Mouse (Mus musculus) urinary bladder, adult 18-20 months (tissue): ENCODE measurements around the gene Lcn9.

ENCODE experiments used
- DNase-seq, 2 experiments: peaks; one replicate each; pipeline ENCODE4 v3.0.0; 2022; ENCODE audit warnings: low spot score in 2 of 2, mixed read lengths in 2 of 2

Lcn9 gene

DNA sequence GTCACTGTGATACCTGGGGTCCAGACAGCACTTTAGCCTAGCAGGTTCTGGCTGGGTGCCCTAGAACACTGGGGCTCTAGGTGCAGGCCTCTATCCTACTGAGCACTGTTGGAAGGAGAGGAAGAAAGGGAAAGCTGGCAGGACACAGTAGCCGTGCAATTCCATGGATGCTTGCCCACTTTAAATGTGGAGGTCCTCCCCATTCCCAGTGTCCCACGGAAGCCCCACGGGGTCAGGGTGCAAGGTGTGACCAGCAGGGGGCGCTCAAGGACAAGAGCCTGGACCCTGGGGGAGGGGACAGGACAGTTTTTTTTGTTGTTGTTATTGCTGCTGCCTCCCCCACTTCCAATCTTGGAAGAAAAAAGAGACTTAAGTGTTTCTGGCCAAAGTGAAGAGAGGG lies 27.4 kb downstream of the Lcn9 start:
- peak; percentile 9 to 28 for DNase-seq

DNA sequence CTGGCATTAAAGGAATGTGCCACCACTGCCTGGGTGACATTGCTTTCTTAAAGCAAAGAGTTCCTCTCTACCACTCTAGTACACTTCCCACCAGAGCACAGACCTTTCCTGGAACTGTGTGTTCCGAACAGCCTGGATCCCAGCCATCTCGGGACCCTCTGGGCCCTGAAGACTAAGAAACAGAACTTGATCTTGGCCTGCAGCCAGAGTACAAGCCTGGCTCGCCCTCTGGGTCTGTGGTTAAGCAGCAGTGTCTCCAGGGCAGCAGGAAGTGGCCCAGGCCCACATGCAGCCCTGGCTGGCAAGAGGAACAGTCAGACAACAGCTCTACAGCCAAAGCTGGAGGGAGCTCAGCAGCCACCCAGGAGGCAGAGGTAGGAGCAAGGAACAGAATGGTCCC lies 29.7 kb downstream of the Lcn9 start:
- no peak for DNase-seq

DNA sequence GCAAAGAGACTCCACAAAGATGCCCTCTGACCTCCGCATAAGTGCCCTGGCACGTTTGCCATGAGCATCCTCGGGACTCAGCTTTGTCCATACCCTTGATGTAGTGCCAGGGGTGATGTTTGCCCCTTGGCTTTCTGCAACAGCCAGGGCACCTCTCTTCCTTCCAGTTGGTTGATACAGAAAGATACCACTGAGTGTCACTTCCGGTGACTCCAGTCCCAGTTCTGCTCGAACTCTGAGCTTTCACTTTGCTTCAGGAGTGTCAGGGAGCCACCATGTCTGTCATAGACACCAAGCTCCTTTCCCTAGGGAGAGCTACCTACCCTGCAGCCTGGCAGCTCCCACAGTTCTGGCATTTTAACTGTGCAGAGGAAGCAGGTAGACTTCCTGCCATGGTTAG lies 31.0 kb downstream of the Lcn9 start:
- no peak for DNase-seq

DNA sequence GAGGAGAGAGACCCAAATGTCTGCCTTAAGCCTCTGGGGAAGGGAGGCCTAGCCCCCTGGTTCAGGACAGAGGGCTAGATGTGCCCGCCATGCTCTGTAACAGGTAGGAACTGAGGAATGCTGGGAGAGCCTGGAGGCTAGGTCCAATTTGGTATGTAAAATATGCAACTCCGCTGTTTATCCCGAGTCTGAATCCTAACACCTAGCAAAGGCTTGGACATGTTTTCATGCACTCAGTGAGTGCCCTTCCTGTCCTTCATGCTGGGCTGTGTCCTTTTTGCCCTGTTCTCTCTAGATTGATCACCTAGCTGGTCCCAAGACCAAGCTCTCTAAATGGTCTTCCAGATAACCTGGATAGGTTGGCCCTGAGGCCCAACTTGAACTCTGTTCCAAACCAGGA lies 36.9 kb downstream of the Lcn9 start:
- DNase-seq, result no peak

- no peak for DNase-seq
These were observed 39.1 kb downstream of the Lcn9 start for GRCm38 (mm10) chr2:25862038-25862437.

- DNase-seq, result no peak
These were observed 39.8 kb downstream of the Lcn9 start for GRCm38 (mm10) chr2:25862696-25863270.

DNA sequence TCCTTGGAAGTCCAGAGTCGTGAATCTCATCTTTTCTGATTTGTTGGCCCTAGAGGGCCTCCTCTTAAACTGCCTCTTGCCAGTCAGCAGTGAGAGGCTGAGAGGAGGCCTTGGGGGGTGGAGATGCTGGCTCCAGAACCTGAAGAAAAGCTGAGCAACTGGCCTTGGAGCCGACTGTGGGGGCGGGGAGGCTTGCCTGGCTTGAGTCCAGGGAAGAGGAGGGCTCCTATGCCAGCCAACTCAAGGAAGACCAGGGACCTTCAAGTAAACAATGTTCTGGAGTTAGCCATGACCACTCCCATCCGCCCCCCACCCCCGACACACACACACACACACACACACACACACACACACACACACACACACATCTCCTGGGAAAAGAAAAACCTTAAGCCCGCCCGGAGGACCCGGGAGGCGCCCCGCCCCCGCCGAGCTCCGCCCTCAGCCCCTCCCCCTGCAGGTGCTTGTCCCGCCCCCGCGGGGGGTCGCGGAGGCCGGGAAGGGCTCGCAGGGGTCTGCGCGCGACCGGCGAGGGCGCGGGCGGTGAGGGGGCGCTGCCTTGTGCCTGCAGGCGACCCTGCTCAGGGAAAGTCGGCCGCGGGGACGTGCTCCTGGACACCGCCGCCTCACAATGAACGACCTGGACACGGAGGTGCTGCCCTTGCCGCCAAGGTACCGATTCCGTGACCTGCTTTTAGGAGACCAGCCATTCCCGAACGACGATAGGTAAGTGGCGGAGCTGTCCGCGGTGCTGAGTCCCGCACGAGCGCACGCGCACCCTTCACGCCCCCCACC lies 40.6 kb downstream of the Lcn9 start, which contains the start of gene Kcnt1:
TSS of gene Kcnt1 (plus strand) at position 398 of the 795 bp plus-strand sequence.
- DNase-seq, result peak in 1 of 2 experiments; percentile 10

DNA sequence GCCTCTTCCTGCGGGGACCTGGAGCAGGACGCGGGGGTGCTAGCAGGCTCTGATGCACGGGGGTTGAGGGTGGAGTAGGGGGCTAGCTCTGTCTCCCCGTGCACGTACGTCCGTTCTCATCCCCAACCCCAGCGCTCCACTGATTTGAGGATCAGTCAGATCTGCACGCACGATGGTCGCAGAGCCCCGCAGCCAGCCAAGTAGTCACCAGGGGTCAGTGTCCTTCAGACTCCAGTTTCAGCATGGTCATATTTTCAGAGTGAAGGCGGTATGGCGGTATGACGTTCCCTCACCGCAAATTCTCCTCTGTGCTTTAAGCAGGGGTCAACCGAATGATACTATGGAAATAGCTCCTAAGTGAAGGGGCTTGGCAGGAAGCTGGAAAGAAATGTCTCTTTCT lies 41.3 kb downstream of the Lcn9 start:
- DNase-seq, result no peak

- no peak for DNase-seq
These were observed 42.5 kb downstream of the Lcn9 start for GRCm38 (mm10) chr2:25865412-25865811.

DNA sequence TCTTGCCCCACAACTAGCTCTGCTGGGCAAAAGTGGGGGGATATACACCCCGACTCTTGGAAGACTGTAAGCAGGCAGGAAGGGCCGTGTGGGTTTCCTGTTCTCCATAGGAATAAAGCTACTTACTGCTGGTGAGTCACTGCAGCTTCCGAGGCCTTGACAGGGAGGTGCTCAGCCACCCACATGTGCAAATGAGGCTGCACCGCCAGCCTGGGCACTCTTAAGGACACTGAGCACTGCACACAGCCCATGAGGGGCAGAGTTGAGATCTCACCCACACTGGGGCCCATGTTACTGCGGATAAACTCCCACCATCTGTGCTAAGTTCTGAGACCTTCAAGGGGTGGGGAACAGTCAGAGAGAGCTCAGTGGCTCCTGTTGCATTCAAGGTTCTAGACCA lies 43.7 kb downstream of the Lcn9 start:
- DNase-seq, result no peak
